Mouse (Mus musculus) ES-E14 (cell line): ENCODE results near the gene Col24a1. TPM values are rescaled to one million over a fixed set of nuclear protein-coding genes. Genes with fewer than 3 reads are reported as not detected.

Experiments used
- DNase-seq: peaks from one replicate; pipeline ENCODE4 v3.0.0-alpha.2; 2013; ENCODE audit warnings: low read depth, low spot score
- H3K27ac ChIP-seq: 2 replicates; pipeline ENCODE4 v1.5.1; 2012; ENCODE audit warnings: low read depth, mild to moderate bottlenecking, low read length, moderate library complexity, mixed read lengths; ENCODE audit not compliant: poor library complexity, insufficient read depth, severe bottlenecking
- H3K36me3 ChIP-seq: 2 replicates; pipeline ENCODE4 v1.6.1; 2012; ENCODE audit warnings: mild to moderate bottlenecking, low read length, moderate library complexity, mixed read lengths; ENCODE audit not compliant: control insufficient read depth, poor library complexity, insufficient read depth, severe bottlenecking
- H3K4me1 ChIP-seq, 2 experiments: fragments of 150-350 bp in 1 of 2; sonication (generic) in 1 of 2; 2 replicates each; pipeline ENCODE4 v1.6.1; 2012; ENCODE audit warnings: low read length in 2 of 2, mild to moderate bottlenecking in 1 of 2, mixed read lengths in 1 of 2; ENCODE audit not compliant: control insufficient read depth in 2 of 2, insufficient read depth in 2 of 2, poor library complexity in 1 of 2
- H3K4me3 ChIP-seq, 2 experiments: fragments of 150-350 bp in 1 of 2; sonication (generic) in 1 of 2; 2 replicates each; pipeline ENCODE4 v1.5.1; 2012; ENCODE audit warnings: low read length in 2 of 2, low read depth in 1 of 2, mild to moderate bottlenecking in 1 of 2, mixed read lengths in 1 of 2; ENCODE audit not compliant: insufficient read depth in 1 of 2, poor library complexity in 1 of 2, severe bottlenecking in 1 of 2
- H3K9ac ChIP-seq: 2 replicates; pipeline ENCODE4 v1.6.1; 2012; ENCODE audit warnings: low read depth, mild to moderate bottlenecking, low read length, mixed read lengths; ENCODE audit not compliant: poor library complexity, insufficient read depth, severe bottlenecking
- H3K9me3 ChIP-seq: fragments of 150-350 bp; sonication (generic); 2 replicates; pipeline ENCODE4 v1.6.1; 2012; ENCODE audit warnings: low read depth, mild to moderate bottlenecking, low read length; ENCODE audit not compliant: control insufficient read depth, insufficient read depth
- CHD2 ChIP-seq: IDR thresholded peaks from 2 replicates; pipeline ENCODE4 v1.6.1; 2014; ENCODE audit warnings: mild to moderate bottlenecking, low read depth, low read length, inconsistent platforms
- HCFC1 ChIP-seq: IDR thresholded peaks from 2 replicates; pipeline ENCODE4 v1.6.1; 2012; ENCODE audit warnings: low read length, inconsistent platforms, borderline replicate concordance; ENCODE audit not compliant: insufficient read depth
- MAFK ChIP-seq: IDR thresholded peaks from 2 replicates; pipeline ENCODE4 v1.6.1; 2014; ENCODE audit warnings: mild to moderate bottlenecking, low read depth, low read length, inconsistent platforms; ENCODE audit not compliant: insufficient read depth
- ZC3H11A ChIP-seq: IDR thresholded peaks from 2 replicates; pipeline ENCODE4 v1.6.1; 2012; ENCODE audit warnings: low read depth, mild to moderate bottlenecking, inconsistent platforms, low read length, borderline replicate concordance
- ZNF384 ChIP-seq: IDR thresholded peaks from 2 replicates; pipeline ENCODE4 v1.6.1; 2012; ENCODE audit warnings: low read depth, low read length, inconsistent platforms
- in situ Hi-C, 2 experiments: fragments of 600-800 bp; cut with MboI; formaldehyde crosslinking; loops; one replicate each; pipeline ENCODE4 v1.15.1; 2025; ENCODE audit warnings: low sequenced_read_pairs in 2 of 2, inconsistent platforms in 1 of 2; ENCODE audit not compliant: unreplicated experiment in 2 of 2
- total RNA-seq: library from RNA; depleted of rRNA; stranded (reverse); fragments of 300-350 nt; gene quantifications from 2 replicates; pipeline ENCODE4 v1.2.3, GENCODE M21; 2012; rRNA removed

Gene Col24a1
- total RNA-seq, result 0.09 TPM in 1 of 2 replicates, not detected in the other

GRCm38 (mm10) chr3:145292337-145293134, at the start of gene Col24a1:
Col24a1 (plus strand) TSS chr3:145292472.
- TF ChIP-seq CHD2 (no peak), HCFC1 (no peak), MAFK (no peak), ZNF384 (no peak), ZC3H11A (no peak)
- Histone ChIP-seq H3K9me3 (no peaks in the 10 kb centered on the region), H3K36me3 (no peaks in the 10 kb centered on the region), H3K9ac (no peak within 1 kb of the TSS), H3K27ac (no peak within 1 kb of the TSS), H3K4me3 (peak within 1 kb of the TSS; percentile 7 to 39; a peak in 3 of 4 replicates), H3K4me1 (0 out of 4 replicates have a peak, but pooled peaks cover 0 to 3% of the 10 kb centered on the region in 2 experiments)
- in situ Hi-C loops, result no loop called here
- no peak for DNase-seq

- Histone ChIP-seq H3K36me3 (no peaks in the 10 kb centered on the region), H3K4me1 (no peaks in the 10 kb centered on the region), H3K9me3 (no peaks in the 10 kb centered on the region), H3K4me3 (no peak overlapping the region), H3K27ac (no peak overlapping the region), H3K9ac (no peak overlapping the region)
- DNase-seq, result no peak
- TF ChIP-seq CHD2 (no peak), MAFK (no peak), HCFC1 (no peak), ZC3H11A (no peak), ZNF384 (no peak)
- in situ Hi-C loops, result no loop called here
Measured at GRCm38 (mm10) chr3:145248040-145248439, 44.2 kb upstream of the Col24a1 start.

- no peak for TF ChIP-seq CHD2
- no peak for TF ChIP-seq MAFK
- TF ChIP-seq HCFC1, result no peak
- in situ Hi-C loops, result no loop called here
Measured at GRCm38 (mm10) chr3:145253066-145253465, 39.2 kb upstream of the Col24a1 start.

DNA sequence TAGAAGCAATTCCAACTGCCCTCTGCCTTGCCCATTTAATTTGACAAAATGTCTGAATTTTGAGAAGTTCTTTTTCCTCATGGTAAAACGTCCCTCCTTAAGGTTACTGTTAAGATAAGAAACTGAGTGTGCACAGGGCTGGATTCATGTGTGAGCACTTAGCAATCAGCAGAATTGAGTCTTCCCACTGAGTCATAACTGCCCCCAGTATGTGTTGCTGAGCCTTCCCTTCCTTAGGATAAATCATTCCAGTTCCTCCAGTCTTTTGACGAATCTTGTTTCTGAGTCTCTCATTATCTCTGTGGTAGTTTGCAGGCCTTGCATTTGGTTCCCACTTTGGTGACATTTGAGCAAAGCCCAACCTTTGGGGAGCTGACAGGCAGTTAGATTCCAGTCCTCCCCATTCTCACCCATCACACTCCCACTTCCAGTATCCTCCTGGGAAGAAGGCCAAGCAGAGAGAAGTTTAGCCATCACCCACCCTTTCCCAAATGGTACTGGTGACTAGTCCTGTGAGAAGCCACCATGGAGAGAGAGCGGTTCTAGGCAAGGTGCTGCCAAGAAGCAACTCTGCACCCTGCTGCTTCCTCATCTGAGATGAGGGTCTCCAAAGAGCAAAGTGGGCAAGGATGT, 37.4 kb upstream of the Col24a1 start:
- in situ Hi-C loops, result no loop called here
- no peaks in the 10 kb centered on the region for H3K4me1 ChIP-seq
- TF ChIP-seq MAFK (no peak), CHD2 (no peak), ZC3H11A (no peak), HCFC1 (no peak), ZNF384 (no peak)
- no peaks in the 10 kb centered on the region for H3K36me3 ChIP-seq
- H3K27ac ChIP-seq, result no peak overlapping the region
- H3K9ac ChIP-seq, result no peak overlapping the region
- no peak overlapping the region for H3K4me3 ChIP-seq
- DNase-seq, result no peak
- H3K9me3 ChIP-seq, result no peaks in the 10 kb centered on the region

More at GRCm38 (mm10) chr3:145253066-145253465, 39.2 kb upstream of the Col24a1 start:
- no peaks in the 10 kb centered on the region for H3K4me1 ChIP-seq
- no peak overlapping the region for H3K4me3 ChIP-seq
- no peak overlapping the region for H3K9ac ChIP-seq
- H3K27ac ChIP-seq, result no peak overlapping the region
- H3K36me3 ChIP-seq, result no peaks in the 10 kb centered on the region
- H3K9me3 ChIP-seq, result no peaks in the 10 kb centered on the region
- no peak for DNase-seq
